Mouse (Mus musculus) liver, adult (tissue): Measurements from ENCODE around the gene Igsf11.

Experiments
- GATA4 ChIP-seq: IDR thresholded peaks from 2 replicates; pipeline ENCODE4 v1.6.1; 2014; ENCODE audit warnings: mild to moderate bottlenecking, low read length; ENCODE audit not compliant: insufficient replicate concordance

The Igsf11 gene

DNA sequence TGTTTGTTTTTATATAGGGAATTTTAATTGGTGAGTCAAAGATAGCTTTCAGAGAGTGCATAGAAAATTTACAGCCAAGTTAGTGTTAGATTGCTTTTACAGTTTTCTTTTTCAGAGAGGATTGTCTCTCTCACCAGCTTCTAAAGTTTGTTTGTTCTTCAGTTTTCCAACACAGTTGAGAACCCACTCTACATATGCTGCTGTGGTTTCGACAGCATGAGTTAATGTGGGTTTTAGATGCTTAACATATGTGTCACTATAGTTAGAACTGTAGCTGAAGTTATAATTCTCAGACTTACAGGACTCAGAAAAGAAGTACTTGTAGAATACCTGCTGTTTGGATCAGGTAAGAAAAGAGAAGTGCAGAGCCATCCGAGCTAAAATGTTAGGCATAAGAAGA lies 25.6 kb downstream of the Igsf11 start:
- no peak for TF ChIP-seq GATA4

DNA sequence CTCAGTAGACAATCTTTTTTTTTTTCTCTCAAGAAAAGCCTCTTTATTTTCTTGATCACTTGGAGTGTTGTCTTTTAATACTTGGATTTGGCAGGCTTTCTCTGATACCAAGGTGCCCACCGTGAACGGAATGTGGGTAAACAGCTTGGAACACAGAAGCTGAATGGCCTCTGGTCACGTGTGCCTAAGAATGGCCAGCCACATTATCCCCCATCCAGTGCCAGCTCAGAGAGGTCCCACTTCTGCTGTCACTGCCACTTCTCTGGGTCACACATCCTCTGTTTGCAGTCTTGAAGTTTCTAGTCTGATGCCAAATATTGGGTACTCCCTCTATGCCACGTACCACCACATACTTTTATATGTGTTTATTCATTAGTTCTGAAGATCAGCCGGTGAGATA lies 28.0 kb downstream of the Igsf11 start:
- no peak for TF ChIP-seq GATA4

DNA sequence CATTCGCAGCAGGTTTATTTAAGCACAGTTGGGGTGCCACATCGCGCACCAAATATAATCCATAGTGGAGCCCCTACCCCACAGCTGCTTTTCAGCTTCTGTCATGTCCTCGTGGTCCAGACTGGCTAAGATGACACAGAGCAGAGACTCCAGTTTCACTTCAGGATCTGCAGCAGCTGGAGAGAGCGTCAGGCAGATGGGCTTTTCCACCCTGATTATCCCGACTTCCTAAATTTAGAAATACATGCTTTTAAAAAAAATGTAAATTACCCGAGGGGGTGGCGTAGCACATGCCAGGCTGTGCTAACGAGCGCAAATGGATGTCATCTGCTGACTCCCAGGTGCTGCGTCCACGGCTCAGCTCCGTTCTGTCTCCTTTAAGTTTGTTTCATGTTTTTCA lies 32.5 kb downstream of the Igsf11 start:
- no peak for TF ChIP-seq GATA4

DNA sequence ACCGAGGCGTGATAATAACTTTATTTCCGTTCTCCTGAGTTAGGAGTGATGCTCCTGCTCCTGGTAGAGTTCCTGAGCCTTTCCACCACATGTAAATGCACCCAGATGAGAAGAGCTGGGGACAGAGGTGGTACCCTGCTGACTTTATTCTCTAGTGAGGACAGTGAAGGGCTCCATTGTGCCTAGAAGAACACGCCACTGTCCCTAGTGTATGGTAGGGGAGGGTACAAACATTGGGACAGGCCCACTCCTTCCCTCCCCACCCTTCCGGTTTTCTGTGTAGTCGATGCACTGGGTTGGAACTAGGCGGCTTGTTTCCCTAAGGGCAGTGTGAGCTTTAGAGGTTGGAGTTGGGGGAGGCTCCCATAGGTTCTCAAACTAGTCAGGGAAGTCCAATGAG lies 36.3 kb downstream of the Igsf11 start:
- no peak for TF ChIP-seq GATA4

DNA sequence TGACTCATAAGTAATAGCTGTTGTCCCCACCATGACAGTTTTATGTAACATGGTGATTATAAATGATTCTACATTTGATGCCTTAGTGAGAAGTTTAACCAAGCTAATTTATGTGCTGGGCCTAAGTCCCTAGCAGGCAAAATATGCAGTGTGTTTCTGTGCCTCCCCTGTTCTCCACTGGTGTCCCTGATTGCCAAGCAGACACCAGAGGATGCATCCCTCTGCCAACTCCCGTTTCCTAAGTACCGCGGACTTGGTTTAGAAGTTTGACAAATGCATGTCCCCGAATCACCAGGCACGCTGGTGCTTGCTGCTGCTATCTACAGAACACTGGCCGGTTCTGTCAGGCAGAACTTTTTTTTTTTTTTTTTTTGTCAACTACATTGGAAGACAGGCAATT lies 39.0 kb downstream of the Igsf11 start:
- no peak for TF ChIP-seq GATA4

DNA sequence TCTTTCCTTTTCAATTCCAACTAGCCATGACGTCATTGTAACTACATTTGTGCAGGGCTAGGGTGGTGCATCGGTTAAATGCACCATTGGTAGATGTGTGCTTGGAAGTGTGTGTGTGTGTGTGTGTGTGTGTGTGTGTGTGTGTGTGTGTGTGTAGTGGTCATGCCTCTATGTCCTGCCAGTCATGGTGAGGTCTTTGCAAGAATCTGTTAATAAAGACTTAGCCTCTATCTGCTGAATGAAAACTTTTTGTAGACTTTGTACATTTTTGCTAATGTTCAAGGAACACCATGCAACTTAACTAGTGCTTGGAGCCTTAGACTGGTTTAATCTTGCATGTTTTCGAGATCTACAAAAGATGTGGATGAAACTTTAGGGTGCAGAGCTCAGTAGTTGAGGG lies 48.3 kb downstream of the Igsf11 start:
- TF ChIP-seq GATA4: no peak

DNA sequence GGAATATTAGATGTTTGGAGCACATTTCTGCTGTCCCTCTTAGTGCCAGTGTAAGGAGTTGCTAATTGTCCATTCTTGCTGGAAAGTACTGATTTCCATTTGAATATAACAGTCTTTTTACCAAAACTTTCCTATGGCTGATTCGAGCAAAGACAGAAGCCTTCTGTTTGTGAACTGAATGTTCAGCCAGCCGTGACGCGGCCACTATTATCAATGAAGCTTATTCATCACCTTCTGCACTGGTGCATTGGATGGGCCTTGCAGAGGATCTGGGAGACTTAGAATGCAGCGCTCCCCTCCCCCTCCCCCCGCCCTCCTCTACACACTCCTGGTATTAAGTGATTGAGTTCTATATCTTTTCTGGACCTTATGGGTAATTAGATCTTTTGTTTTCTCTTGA lies 48.8 kb downstream of the Igsf11 start:
- TF ChIP-seq GATA4: no peak

DNA sequence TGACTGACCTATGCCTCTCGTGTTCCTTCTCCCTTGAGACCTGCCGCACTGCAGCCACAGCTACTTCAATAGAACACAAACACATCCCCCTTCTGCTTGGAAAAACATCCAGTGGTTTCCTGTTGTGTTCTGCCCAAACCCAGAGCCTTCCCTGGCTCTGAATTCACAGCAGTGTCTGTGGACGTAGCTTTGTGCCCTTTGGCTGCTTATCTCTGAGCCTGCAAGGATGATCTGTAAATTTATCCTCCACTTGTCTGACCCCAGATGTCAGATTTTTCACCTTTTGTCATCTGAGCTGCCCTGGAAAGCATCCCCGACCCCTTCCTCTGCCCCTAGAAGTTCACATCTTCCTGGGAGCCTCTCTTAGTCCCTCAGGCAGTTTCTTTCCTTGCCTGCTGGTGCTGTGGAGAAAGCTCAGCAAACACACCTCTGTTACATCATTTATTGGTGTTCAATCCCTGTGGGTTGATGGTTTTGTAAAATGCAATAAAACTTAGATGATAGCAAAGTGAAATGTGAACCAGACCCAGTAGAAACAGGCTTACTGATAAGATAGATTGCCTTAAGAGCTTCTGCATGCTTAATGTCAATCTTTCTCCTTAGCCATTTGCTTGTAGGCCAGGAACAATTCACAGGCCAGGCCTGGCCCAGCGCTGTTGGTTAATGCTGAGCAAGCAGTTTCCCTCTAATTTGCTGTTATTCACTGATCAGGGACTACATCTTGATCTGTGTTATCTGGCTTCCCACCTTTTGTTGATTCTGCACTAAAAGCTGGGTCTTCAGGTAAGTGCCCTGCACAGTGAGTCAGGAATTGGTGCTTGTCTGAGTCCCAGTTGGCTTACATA lies 51.5 kb downstream of the Igsf11 start:
- TF ChIP-seq GATA4: no peak

DNA sequence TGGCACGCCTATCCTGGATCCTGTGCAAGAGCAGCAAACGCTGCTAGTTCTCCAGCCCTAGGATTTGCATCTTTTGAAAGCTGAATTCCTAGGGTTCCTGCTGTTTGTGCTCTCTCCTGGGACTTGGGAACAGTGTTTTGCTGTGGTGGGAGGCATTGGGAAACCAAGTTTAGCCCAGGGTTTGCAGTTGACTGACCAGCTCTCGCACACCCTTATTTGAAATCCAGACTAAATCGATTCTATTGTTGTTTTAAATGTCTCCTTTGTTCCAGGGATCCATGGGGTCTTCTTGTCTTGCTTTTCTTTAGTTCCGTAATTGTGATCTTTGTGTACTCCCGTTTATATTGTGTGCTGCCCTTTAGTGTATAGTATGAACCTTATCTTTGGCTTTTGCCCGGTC lies 52.6 kb downstream of the Igsf11 start:
- no peak for TF ChIP-seq GATA4

DNA sequence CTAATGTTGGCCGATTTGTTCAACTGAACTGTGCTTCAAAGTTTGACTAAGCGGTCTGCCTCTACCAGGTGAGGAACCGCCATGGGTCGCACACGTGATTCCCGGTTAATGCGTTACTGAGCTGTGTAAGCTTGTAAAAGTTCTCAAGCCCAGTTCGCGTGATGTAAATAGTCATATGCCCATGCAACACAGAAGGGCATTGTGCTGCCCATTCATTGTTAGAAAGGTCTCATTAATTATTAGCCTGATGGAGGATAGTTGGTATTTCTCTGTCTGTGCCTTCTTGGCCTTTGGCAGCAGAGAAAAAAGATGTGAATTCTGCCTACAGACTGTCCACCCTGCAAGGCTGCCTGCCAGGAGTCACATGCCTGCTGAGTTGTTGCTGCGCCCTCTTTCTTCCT lies 53.1 kb downstream of the Igsf11 start:
- TF ChIP-seq GATA4: no peak

DNA sequence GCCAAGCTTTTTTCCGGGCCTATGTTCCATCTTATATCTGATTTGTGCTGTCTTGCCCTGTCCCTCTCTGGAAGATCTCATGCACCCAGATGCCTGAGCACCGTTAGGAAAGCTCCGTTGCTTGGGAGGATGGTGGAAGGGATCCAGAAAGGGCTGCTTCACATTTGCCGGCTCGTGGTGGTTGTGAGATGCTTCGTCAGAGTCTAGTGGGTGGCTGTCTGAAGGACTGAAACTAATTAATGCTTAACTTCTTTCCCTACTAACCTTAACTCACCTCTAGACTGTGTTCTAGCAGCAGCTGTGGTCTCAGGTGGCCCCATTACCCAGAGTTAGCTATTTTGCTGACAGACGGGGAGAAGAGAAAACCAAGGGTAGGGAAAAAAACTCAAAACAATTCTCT lies 54.0 kb downstream of the Igsf11 start:
- TF ChIP-seq GATA4: no peak

DNA sequence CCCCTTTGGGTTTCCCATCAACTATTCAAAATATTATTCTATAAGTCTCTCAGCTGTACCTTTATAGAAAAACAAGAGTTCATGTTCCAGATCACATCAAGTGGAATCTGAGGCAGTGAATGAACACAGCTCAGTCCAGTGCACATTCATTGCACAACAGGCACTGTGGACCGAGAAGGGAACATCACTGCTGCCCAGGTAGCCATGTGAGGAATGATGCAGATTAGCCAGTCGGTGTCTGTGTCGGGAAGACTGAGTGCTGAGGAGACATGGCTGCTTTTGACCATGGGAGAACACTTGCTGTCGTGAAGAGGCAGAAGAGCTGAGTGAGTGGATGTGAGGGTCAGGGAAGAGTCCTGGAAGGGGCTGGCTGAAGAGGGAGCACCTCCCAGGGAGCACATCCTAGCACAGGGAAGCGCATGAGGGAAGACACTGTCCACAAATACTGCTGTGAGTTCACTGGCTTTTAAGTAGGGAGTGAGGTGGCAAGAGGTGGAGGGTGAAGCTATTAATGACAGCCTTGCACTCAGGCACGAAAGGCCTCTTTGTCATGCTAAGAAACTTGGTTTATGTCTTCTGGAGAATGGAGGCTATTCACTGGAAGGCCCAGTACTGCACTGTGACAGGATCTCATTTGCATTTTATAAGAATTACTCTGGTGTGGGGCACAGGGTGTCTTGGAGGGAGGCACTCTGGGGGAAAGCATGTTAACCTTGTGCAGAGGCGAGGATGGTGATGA lies 54.8 kb downstream of the Igsf11 start:
- no peak for TF ChIP-seq GATA4

DNA sequence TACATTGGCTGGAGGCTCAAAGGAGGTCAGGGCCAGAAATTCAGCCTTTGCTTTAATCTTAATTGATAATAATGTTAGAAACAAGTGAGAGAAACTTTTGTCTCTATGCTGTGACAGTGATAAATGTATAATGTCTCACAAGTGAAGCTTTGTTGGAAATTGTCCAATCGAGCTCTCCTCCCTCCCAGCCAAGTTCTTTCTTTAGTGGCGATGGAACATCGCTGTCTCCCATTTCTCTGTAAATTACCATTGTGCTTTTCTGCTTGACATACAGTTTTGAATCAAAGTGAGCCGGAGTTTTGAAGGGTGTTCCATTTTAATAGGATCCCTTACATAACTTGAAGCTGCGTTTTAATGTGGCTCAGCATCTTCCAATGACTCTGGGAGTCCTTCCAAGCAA lies 56.0 kb downstream of the Igsf11 start:
- no peak for TF ChIP-seq GATA4

DNA sequence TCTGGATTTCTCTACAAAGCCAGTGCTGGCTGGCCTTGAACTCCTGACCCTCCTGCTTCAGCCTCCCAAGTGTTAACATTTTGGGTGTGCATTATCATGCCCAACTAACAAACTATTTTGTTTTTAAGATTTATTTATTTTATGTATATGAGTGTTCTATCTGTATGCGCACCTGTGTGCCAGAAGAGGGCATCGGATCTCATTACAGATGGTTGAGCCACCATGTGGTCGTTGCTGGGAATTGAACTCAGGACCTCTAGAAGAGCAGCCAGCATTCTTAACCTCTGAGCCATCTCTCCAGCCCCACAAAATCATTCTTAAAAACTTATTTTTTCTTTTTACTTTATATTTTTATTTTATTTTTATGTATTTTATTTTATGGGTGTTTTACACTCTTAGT lies 60.4 kb downstream of the Igsf11 start:
- no peak for TF ChIP-seq GATA4

DNA sequence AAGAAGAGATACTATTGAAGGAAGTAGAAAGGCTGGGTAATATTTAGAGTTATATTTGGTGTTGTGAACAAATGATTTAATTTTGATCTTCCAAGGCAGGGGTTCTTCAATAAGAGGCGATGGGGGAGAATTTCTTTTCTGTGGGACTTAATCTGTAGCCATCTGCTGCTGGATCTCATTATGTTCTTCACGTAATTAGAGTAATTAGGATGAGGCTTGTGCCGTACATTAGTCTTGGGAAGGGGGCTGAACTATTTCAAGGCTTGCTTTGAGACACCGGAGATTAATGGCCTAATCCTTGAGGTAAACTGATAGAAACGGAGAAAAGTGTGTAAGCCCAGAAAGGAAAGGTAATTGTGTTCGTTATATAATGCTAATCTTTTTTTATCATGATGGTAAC lies 61.4 kb downstream of the Igsf11 start:
- no peak for TF ChIP-seq GATA4

DNA sequence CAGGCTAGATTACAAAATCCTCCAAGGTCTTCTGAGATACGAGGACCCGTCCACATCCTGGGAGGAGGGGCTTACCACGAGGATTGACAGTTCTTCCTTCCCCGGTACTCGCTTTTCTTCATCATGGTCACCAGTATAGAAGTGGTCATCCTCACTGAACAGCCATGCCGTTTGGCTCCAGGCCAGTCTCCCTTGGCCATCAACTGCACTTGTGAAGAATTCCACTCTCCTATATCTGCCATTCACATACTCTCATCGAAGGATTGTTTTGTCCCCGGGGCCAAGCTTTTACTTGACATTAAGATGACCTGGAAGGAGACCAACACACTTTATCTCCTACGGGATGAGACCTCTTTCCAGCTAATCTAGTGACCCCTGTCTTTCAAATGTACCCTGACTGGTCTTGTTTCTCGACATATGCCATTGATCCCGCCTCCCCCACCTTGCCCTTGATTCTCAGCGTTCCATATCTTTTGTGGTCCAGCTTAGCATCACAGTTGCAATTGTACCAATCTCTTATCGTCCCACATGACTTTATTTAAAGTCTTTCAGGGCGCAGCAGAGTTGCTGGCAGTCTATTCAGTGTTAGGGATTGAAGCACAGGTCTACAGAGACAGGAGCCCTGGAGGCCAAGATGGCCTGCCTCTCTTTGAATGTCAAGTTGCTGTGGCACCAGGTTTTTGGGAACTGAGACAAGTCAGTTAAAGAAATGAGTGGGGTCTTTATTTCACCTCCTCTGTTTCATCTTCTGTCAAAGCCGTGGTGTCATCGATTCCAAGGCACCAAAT lies 62.2 kb downstream of the Igsf11 start:
- no peak for TF ChIP-seq GATA4
